Mouse (Mus musculus): ENCODE data around the gene Stk40.

Gene Stk40

DNA sequence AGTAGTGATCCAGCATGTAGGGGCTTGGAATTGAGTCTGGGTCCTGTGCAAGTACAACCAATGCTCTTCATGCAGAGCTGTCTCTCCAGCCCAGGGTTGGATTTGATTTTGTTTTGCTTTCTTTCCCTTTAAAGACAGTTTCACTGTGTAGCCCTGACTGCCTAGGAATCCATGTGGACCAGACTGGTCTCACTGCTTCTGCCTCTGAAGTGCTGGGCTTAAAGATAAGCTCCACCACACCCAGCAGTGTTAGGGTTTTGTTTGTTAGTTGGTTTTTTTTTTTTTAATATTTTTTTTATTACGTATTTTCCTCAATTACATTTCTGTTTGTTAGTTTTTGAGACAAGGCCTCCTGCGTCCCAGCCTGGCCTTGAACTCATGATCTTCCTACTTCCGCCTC lies 4.4 kb upstream of the Stk40 start:
- DNase-seq, result no peak

DNA sequence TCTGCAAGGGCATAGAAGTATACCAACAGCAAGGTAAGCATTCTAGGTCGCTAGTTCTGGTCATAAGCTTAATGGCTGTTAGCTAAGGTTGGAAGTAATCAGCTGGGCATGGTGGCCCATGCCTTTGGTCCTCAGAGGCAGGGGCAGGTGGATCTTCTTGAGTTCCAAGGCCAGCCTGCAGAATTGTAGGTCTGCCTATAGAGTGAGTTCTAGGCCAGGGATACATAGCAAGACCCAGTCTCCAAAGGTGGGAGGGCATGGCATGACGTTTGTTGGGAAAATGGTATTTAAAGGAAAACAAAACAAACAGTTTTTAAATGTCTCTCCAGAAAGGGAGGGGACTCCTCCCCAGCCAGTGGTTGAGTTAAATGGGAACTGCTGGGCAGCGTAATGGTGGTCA lies 3.0 kb upstream of the Stk40 start:
- DNase-seq, result peak; percentile 79

DNA sequence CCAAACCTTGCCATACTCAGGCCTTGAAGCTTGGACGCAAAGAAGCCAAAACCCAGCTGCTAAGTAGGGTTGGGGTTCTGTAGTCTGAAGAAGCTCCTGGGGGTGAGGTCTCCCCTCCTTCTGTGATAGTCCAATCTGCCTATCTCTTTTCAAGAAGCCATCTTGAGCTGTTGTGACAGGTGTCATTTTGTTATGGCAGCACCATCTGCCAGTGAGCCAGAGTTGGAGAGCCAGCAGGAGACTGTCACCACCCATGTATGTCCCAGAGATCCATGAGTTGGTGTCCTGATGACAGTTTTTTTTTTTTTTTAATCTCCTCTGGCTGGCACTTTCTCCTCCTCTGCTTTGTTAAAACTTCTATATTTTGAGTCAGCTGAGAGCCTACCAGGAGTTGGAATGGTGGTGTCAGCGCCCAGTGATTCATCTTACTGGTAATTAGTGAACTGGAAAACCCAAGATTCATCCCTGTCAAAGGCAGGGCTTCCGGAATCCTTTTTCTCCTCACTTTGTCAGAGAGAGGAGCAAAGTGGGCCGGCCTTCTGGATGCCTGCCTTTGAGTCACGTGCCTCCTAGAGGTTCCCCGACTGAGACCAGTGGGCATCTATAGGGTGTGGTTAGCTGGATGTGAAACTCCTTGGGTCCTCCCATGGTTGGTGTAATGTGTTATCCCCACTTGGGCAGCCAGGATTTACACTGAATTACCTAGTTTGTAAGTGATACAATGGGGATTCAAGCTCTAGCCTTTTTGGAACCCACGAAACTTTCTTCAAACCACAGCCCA lies 1.5 kb upstream of the Stk40 start:
- peak; percentile 97 for DNase-seq

DNA sequence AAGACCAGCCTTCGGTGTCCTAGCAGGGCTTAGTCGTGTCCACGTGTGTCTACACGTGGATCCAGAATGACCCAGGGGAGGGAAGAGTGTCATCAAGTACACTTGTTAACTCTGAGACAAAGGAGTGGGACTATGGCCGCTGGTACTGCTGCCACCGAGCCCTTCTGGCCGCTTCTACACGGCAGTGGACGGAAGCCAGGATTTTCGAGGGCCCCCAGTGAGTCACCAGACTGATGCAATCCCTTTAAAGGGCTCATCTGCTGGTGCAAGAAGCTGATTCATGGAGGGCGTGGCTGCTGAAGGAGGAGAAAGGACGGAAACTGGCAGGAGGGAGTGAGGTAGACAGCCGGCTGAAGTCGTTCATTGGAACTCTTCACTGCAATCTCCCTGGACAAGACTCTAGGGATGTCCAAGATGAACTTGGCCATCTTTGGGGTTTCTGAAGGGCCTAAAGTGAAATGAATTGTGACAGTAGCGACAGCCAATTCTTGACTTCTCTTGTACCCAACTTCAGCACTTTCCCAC lies 638 bp upstream of the Stk40 start:
- peak; percentile 99 for DNase-seq

DNA sequence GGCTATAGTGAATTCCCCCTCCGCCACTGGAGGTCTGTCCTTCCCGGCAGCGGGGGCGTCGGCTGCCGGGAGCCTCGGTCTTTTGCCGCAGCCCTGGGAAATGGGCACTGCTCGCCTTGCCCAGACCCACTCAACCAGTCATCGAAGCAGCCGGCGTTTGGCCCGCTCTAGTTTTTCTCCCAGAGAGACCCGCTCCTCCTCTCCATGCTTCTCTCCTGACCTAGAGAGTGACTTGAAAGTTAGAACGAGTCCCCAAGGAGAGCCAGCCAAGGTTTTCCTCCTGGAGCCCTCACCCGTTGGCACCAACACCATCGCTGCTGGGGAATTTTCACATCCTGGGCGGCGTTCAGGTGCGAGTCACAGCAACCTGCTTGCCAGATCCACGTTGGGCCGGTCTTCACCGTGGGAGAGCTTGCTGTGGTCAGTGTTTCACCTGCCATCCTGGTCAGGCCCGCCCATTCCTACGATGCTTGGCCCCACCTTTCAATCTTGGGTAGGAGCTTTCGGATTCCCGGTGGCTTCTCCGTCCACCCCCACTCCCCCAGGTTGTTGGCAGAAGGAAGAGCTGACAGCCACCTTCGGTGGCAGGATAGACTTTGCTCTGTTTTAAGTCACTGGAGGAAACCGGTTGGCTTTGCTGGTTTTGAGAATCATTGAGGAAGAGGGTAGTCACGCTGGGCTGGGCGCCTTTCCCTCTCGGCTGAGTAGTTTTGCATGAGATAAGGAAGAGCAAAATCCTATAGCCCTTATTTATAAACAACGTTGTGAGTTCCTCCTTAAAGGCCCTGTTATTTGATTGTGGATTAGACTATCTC lies 711 bp downstream of the Stk40 start:
- DNase-seq, result peak; percentile 96

DNA sequence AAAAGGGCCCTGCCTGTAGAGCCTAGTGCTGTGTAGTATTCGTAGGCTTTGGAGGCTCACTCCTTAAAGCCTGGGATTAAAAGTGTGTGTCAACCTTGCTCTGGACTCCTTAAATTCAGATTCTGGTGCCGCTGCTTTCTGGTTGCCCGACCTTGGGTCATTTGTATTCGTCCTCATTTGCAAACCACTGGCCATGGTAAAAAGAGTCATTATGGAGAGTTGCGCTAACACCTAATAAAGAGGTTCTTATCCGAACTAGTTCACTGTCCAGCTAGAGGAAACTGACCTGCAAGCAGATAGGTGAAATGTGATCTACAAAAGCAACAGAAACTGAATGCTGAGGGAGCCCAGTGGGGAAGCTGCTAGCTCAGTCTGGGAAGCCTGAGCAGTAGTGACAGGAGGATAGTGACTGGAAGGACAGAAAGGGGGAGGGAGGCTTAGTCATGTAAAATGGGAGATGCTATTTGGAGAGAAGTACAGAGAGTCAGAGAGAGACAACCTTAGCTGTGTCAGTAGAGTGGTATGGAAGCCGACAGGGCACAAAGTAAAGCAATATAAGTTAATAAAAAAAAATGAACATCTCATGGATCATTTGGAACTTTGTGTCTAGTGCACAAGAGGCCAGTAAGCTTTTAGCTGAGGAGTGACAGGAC lies 1.5 kb downstream of the Stk40 start:
- DNase-seq, result peak; percentile 82

DNA sequence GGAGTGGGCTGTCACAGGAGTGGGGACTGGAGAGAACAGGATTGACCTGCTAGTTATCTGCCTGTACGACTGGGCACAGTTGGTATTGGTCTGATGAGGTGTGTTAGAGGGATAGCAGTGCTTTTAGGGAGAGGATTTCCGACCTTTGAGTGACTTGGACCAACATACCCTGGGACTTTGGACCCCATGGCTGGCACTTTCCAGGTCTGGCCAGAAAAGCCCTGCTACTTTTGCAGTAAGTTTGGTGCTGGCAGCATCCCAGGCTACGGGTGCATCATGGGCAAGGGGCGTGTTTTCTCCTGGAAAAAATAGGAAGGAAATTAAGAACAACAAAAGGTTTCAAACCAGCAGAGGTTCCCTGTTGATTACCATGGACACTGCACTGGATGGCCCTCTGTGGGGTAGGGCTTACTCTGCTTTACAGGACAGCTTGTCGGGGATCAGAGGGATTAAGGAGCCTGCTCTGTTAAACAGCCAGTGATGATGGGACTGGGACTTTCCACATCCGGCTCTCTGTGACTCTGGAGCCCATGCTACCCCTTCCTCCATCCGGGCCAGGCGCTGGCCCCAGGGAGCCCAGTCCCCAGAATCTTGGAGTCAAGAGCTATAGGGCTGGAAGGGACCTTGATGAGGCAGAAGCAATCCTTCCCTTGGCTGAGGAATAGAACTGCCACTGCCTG lies 4.4 kb downstream of the Stk40 start:
- DNase-seq, result no peak

DNA sequence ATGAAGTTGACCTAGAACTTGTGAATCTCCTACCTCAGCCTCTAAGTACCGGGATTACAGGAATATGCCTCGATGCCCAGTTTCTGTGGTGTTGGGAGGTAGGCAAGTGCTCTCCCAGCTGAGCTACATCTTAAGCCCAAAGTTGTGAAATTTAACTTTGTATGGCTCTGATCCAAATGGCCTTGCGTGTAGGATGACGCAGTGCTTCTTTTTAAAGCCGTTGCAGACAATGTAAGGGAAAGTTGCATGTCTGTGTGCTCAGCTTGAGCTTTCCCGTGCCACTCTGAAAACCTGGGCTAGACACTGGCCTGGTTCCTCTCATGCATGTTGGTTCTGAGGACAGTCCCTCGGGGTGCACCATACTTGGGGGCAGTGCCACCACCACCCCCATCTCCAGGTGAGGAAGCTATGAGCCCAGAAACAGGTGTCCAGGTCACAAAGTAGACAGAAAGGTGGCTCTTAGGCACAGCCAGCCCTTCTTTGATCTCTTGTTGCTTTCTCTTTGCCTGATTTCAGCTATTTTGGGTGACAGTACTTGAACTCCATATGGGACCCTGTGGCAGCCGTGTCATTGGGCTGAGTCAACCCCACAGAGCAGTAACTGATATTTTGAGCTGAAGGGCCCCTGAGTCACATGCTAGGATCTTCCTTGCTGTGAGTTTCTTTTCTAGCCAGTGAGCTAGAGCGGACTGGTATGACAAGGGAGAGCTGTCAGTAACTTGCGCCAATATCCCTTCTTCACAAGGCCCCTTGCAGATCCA lies 6.0 kb downstream of the Stk40 start:
- DNase-seq, result peak; percentile 95

DNA sequence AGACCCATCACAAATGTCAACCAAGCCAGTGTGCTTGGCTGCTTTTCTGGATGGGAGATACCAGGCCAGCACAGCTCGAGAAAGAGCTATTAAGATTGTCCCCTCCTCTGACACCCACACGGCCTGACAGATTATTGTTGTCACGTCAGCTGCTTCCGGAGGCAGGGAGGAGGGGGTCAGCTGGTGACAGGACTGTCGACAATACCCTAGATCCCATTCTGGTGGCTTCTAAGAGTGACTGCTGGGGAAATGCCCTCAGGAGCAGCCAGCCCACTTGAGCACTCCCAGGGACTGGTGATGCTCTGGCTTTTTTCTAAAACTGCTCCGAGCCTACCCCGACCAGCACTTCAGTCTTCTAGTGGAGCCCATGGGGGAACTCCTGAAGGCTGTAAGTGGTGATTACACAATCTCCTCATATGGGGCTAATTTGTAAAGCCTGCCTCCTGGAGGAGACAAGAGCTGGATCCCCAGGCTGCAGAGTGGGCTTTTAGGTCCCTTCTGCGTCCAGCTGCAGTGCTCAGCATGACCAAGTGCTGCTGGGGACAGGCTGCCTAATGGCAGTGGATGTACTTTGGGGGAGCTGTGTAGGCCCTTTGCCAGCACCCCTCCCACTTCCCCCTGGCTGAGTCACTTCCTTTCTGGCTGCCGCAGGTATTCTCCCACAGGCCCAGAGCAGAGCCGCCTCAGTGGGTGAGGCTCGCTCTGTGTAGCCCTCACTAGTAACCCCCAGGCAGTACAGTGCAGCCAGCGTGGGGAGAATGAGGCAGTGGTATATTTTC lies 6.8 kb downstream of the Stk40 start:
- DNase-seq, result peak; percentile 100

DNA sequence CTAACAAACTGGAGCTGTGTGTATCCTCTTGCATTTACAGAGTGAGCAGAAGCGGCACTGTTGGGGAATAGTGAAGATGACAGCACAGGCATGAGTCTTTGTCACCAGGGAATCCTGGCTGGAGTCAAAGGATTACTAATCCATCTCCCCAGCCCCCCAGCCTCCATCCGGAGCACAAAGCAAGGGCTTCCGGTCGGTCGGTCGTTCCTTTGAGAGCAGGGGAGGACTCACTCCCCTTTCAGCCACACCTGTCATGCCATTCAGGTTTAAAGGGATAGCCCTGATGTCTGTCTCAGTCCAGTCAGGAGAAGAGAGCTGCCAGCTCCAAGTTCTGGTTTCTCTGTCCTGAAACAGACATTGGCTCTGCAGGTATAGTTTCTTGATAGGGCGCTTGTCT lies 7.4 kb downstream of the Stk40 start:
- no peak for DNase-seq

DNA sequence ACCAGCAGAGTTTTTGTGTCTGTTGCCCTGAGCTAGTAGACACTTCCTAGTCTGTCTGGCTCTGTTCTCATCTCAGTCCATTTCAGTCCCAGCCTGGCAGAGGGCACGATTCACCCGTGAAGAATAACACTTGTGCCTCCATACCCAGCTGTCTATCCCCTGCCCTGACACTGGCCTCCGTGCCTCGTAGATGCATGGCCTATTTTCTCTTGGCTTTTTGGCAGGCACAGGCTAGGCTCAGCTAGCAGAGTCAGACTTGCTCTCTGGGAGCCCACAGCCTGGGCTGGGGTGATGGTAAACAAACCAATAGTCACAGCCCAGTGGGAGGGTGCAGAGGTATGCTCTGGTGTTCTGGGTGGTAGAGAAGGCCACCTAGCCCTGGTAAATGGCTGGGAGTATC lies 9.5 kb downstream of the Stk40 start:
- peak; percentile 94 for DNase-seq

DNA sequence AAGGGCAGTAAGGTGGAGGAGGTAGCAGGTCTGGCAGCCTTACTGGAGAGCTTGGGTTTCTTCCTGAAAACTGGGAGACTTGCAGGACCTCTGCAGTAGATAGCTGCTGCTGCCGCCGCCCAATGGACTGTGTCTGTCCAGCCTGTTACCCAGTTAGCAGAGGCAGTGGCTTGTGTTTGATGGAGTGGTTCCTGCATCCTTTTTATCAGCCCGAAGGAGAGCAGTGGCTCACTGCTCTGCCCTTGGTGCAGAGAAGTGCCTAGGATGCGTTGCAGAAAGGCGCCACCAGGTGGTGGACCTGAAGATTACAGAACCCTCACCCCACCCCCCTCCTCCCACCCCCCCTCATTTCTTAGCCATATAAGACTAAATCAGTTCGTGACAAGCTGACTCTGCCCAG lies 10.2 kb downstream of the Stk40 start:
- DNase-seq, result peak; percentile 97

DNA sequence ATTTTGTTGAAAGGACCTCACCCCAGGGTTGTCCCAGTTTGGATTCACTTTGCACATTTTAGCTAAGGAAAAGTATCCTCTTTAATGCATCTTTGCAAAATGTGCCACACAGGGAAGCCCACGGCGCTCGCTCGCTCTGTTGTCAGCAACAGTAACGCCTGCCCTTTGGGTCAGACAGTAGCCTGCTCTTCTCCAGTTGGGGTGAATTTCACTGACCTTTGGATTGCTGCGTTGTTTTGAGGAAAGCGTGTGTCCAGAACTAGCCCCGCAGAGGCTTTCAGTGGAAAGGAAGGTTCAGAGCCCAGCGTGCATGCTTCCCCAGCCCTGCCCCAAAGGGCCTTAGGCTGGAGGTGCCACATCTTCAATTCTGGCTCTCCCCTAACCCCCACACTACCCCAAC lies 11.7 kb downstream of the Stk40 start:
- no peak for DNase-seq

DNA sequence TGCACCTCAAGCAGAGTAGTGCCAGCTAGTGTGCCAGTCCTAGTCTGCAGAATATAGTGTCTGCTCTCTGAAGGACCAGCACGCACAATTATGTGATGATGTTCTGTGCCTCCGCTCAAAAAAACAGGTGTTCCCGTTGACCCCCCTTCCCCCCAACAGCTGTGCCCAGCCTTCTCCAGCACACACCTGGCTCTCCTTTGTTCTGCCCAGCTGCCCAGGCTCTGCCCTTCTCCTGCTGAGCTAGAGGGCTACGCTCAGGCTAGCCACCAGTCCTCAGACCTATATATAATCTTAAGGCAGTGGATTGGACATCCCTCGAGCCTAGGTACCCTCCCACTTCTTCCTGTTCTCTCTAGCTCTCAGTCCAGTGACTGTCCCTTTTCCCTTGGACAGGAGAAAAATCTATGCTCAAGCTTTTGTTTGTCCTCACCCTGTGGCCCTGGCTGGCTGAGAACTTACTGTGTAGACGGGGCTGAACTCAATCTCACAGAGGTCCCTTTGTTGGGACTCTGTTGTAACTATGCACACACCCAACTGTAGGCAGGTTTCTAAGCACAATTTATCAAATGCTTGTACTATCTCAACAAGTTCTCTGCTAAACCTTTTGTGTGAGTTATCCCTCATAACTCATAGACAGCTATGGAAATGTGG lies 12.2 kb downstream of the Stk40 start:
- no peak for DNase-seq

DNA sequence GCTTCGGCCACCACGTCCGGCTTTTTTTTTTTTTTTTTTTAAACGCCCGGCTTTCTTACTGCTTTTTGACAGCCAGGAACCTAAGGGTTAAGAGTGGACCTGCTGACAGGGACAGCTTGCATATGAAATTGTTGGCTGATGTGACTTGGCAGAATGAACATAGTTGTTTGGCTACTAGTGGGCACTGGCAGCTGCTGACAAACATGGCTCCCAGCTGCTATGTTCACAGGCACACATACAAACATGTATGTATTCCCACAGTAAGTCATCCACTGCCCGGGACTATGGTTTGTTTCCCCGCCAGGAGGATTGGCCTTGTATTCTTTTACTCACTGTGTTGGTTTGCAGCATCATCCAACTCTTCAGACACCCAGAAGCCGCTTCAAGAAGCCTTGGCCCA lies 13.4 kb downstream of the Stk40 start:
- DNase-seq, result no peak

DNA sequence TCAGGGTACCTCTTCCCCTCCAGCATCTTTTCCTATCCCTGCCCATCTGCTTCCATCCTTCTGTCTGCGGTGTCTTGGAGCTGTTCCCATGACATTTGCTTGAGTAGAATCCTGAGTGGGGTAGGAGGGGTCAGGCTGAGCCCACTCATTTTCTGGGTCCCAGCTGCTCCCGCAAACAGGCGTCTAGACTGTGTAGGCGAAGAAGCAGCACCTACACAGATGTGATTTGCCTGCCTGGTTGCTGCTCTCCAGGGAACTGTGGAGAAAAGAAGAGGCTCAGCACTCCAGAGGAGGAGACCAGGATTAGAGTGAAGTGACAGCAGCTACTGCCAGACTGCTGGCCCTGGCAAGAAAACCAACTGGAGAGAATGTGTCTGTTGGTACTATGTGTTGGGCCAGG lies 14.9 kb downstream of the Stk40 start:
- DNase-seq, result no peak

DNA sequence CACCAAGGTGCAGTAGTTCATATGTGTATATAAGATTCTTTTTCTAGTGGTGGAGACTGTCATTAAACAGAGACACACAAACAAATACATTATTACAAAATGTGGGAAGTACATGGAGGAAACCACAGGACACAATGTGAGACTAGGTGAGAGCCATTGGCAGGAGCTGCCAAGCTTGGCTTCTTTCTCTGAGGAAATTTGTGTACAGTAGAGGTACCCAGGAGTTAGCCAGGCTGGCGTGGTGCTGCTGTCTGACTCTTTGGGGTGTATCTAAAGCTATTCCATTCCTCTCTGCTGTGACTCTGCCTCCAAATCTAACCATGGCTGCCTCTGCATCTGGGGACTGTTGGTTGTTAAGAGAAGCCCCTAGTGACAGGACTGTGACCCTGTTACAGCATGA lies 15.3 kb downstream of the Stk40 start:
- no peak for DNase-seq

DNA sequence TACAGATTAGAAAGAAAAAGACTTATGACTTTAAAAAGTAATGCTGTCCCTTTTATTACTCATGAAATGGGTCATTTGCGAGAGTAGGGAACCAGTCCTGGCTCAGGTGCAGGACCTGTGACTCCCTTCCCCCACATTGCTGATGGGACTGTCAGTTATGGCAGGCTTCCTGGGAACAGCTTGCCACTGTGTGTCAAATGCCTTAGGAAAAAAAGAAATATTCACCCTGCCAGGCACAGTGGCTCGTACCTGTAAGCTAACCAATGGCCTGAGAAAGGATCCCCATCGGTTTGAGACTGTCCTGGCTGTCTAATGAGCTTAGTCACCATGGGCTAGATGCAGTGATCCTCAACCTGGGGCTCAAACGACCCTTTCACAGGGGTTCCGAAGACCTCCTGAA lies 16.3 kb downstream of the Stk40 start:
- DNase-seq, result no peak

DNA sequence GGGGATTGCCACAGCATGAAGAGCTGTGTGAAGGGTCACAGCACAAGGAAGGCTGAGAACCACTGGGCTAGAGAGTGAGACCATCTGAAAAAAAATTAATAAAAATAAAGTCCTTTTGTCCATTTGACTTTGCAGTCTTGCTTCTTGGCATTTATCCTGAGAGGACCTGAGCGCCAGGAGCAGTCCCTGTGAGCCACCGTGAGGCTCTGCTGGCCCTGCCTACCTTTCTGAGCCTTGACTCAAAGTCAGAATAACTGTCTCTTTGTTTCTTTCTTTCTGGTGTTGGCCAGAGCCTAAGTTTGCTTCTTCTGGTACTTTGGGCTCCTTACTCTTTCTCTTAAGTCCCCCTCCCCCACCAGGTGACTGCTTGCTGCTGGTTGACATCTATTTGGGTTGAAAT lies 16.7 kb downstream of the Stk40 start:
- DNase-seq, result no peak

DNA sequence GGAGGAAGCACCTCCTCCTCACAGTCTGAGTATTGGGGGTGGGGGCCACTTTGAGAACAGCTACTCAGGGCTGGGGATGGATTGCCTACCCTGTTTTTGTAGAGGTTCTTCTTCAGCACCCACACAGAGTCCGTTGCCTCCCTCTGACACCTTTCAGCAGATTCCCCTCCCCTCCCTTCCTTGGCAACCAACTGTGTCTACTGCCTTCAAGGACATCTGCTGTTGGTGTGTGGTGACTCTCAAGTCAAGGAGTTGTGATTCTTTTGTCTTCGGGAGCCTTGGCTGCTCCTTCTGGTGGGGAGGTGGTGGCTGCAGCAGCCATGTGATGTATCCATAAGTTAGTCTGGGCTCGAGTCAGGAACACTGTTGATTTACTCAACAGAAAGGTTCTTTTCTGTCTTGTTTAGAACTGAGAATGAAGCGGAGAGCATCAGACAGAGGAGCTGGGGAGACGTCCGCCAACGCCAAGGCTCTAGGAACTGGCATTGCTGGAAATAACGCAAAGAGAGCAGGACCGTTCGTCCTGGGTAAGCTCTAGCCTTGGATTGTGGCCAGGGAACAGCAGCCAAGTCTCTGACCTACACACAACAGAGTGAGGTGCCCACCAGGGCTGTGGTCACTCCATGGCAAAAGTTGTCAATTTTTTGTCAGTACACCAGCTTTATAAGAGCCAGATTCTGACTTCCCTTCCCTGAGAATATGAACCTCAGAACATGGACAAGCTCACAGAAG lies 19.7 kb downstream of the Stk40 start:
- no peak for DNase-seq

Data from heart, adult 11 months (tissue).